Comparison of ENCODE assay signal across 24 mouse cellular contexts in the genomic region with DNA sequence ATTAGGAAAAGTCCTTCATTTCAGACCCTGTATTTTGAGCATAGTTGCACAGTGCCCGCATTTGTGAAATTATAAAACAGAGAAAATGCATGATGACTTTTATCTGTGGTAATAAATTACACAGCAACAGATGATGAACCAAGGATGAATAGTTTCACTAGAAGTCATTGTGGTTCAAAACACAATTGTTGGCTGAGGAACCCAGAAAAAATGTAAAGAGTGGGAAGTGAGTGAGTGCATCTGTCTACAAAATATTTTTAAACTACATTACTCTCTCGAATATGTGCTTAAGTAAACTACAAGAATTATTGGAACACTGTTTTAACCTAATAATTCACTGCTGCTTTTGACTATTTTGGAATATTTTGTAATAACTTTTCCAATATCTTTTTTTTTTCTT.
"Had no signal": no experiment of that assay in that cellular context is flagged by ENCODE, and none has a peak within 500 bp of the region (broad histone marks: within the 10 kb centered on the region; RNA-seq: fewer than 3 reads in every experiment).

No protein-coding gene starts in this region.

- H3K27ac ChIP-seq: heart, adult 2 months; heart, embryonic 13.5 days; heart, embryonic 15.5 days; hindbrain, embryonic 13.5 days; hindbrain, embryonic 15.5 days; hindbrain, postnatal 0 days; kidney, embryonic 15.5 days; kidney, postnatal 0 days; limb, embryonic 13.5 days; limb, embryonic 15.5 days had no signal

- H3K4me1 ChIP-seq: heart, embryonic 13.5 days; heart, embryonic 15.5 days; hindbrain, embryonic 13.5 days; hindbrain, embryonic 15.5 days; kidney, embryonic 15.5 days; limb, embryonic 13.5 days; limb, embryonic 15.5 days had no signal

- H3K9me3 ChIP-seq: heart, embryonic 13.5 days; heart, embryonic 15.5 days; hindbrain, embryonic 13.5 days; hindbrain, embryonic 15.5 days; kidney, embryonic 15.5 days; limb, embryonic 13.5 days; limb, embryonic 15.5 days had no signal

- H3K4me2 ChIP-seq: heart, embryonic 11.5 days; heart, embryonic 13.5 days; heart, embryonic 15.5 days; hindbrain, embryonic 13.5 days; hindbrain, embryonic 15.5 days; kidney, embryonic 15.5 days; limb, embryonic 13.5 days; limb, embryonic 15.5 days had no signal

- H3K27me3 ChIP-seq: heart, embryonic 13.5 days; heart, embryonic 15.5 days; hindbrain, embryonic 13.5 days; hindbrain, embryonic 15.5 days; kidney, embryonic 15.5 days; limb, embryonic 13.5 days; limb, embryonic 15.5 days had no signal

- H3K36me3 ChIP-seq: heart, embryonic 13.5 days; heart, embryonic 15.5 days; hindbrain, embryonic 13.5 days; hindbrain, embryonic 15.5 days; kidney, embryonic 15.5 days; limb, embryonic 13.5 days; limb, embryonic 15.5 days had no signal

- DNase-seq: gastrocnemius, postnatal 14 days; gastrocnemius, postnatal 36 days; heart, adult 11 months; heart, adult 2 months; heart, postnatal 14 days; heart, postnatal 36 days; kidney, adult 11 months; kidney, adult 2 months; kidney, adult 9 months; kidney, postnatal 14 days; kidney, postnatal 36 days; left cerebral cortex, postnatal 4 days had no signal

- ATAC-seq: hindbrain, postnatal 0 days; intestine, embryonic 16.5 days had no signal

- H3K9ac ChIP-seq: forebrain, postnatal 0 days; heart, embryonic 13.5 days; heart, embryonic 15.5 days; hindbrain, embryonic 13.5 days; hindbrain, embryonic 15.5 days; kidney, embryonic 15.5 days; limb, embryonic 13.5 days; limb, embryonic 15.5 days had no signal

- H3K4me3 ChIP-seq: heart, adult 2 months; heart, embryonic 13.5 days; heart, embryonic 15.5 days; hindbrain, embryonic 13.5 days; hindbrain, embryonic 15.5 days; kidney, embryonic 15.5 days; limb, embryonic 13.5 days; limb, embryonic 15.5 days had no signal
